Mouse (Mus musculus) thymus, adult 2 months (tissue): ENCODE results near the gene 4930415O20Rik.

Source experiments
- CTCF ChIP-seq: fragments of 200-500 bp; IDR thresholded peaks from 2 replicates; pipeline ENCODE4 v1.5.1; 2012; ENCODE audit warnings: mild to moderate bottlenecking, control low read depth, low read length, moderate library complexity, borderline replicate concordance; ENCODE audit not compliant: control insufficient read depth, poor library complexity, insufficient read depth; ENCODE audit errors: extremely low read depth
- POLR2A ChIP-seq: fragments of 200-500 bp; IDR thresholded peaks from 2 replicates; pipeline ENCODE4 v1.6.1; 2012; ENCODE audit warnings: mild to moderate bottlenecking, low read length, control low read depth, moderate library complexity; ENCODE audit not compliant: control insufficient read depth, poor library complexity, insufficient read depth; ENCODE audit errors: extremely low read depth

GRCm38 (mm10) chr15:98612229-98612628, 41.4 kb downstream of the 4930415O20Rik start:
- no peak for TF ChIP-seq CTCF
- TF ChIP-seq POLR2A, result no peak
